Mouse (Mus musculus): ENCODE data around the gene Ucp1. TPM values are rescaled to one million over a fixed set of nuclear protein-coding genes. Genes with fewer than 3 reads are reported as not detected.

Ucp1 gene
- polyA plus RNA-seq, 1 experiment from 2014 or later: not detected

GRCm38 (mm10) chr8:83332864-83333263, 42.7 kb downstream of the Ucp1 start:
- peak overlapping the region; percentile 89 for H3K4me3 ChIP-seq (replicated peaks)
- no peaks in the 10 kb centered on the region for H3K9me3 ChIP-seq
- no peak for ATAC-seq (ENCODE audit: insufficient read depth, low FRiP score, low read depth)
- WGBS: 10% methylated on average over 7 of the region's 7 CpGs
- H3K27ac ChIP-seq: no peak overlapping the region
- H3K27me3 ChIP-seq (replicated peaks): no peaks in the 10 kb centered on the region
- H3K9ac ChIP-seq: no peak overlapping the region
- peak overlapping the region; percentile 87 for H3K4me2 ChIP-seq
- no peaks in the 10 kb centered on the region; the same call in 1 of the 2 replicates for H3K36me3 ChIP-seq
- peaks cover 4% of the 10 kb centered on the region; the same call in 1 of the 2 replicates for H3K4me1 ChIP-seq

- Histone ChIP-seq H3K9ac (no peak overlapping the region), H3K4me1 (no peaks in the 10 kb centered on the region), H3K27me3 (replicated peaks) (no peaks in the 10 kb centered on the region), H3K9me3 (no peaks in the 10 kb centered on the region), H3K4me3 (replicated peaks) (no peak overlapping the region), H3K27ac (no peak overlapping the region), H3K4me2 (no peak overlapping the region), H3K36me3 (no peaks in the 10 kb centered on the region)
- 89% methylated on average over 3 of the region's 3 CpGs for WGBS
- no peak for ATAC-seq (ENCODE audit: insufficient read depth, low FRiP score, low read depth)
Measured at GRCm38 (mm10) chr8:83342076-83342475, 51.9 kb downstream of the Ucp1 start.

GRCm38 (mm10) chr8:83342693-83343092, 52.5 kb downstream of the Ucp1 start:
- no peak for ATAC-seq (ENCODE audit: insufficient read depth, low FRiP score, low read depth)
- H3K36me3 ChIP-seq: no peaks in the 10 kb centered on the region
- no peak overlapping the region for H3K27ac ChIP-seq
- no peaks in the 10 kb centered on the region for H3K4me1 ChIP-seq
- no peaks in the 10 kb centered on the region for H3K27me3 ChIP-seq (replicated peaks)
- no peak overlapping the region for H3K4me3 ChIP-seq (replicated peaks)
- H3K4me2 ChIP-seq: no peak overlapping the region
- H3K9me3 ChIP-seq: no peaks in the 10 kb centered on the region
- H3K9ac ChIP-seq: no peak overlapping the region

Other genes with a start within 250 kb of the Ucp1 start
- gene Tbc1d9, start 125.0 kb upstream of the Ucp1 start, polyA plus RNA-seq (2015; fragmentation: Nextera tagmentation; extraction: Ambion mirVana): 3.0 and 3.8 TPM in 2 replicates
- gene Gm10645, start 124.2 kb upstream of the Ucp1 start, polyA plus RNA-seq (2015; fragmentation: Nextera tagmentation; extraction: Ambion mirVana): 2.8 and 3.1 TPM in 2 replicates
- gene Elmod2, start 42.1 kb downstream of the Ucp1 start, polyA plus RNA-seq (2015; fragmentation: Nextera tagmentation; extraction: Ambion mirVana): 14.4 and 14.7 TPM in 2 replicates
- not detected in 2 replicates for gene Mgat4d, start 58.1 kb downstream of the Ucp1 start, polyA plus RNA-seq (2015; fragmentation: Nextera tagmentation; extraction: Ambion mirVana)
- gene Clgn, start 99.5 kb downstream of the Ucp1 start, polyA plus RNA-seq (2015; fragmentation: Nextera tagmentation; extraction: Ambion mirVana): 0.41 and 0.52 TPM in 2 replicates
- gene Scoc, start 168.0 kb downstream of the Ucp1 start, polyA plus RNA-seq (2015; fragmentation: Nextera tagmentation; extraction: Ambion mirVana): 102 and 104 TPM in 2 replicates
- gene Olfr370, start 245.4 kb downstream of the Ucp1 start, polyA plus RNA-seq (2015; fragmentation: Nextera tagmentation; extraction: Ambion mirVana): not detected in 2 replicates

Measured in stomach, embryonic 15.5 days (tissue).